Mouse (Mus musculus): ENCODE measurements around the gene Unc79.

Unc79 gene

GRCm38 (mm10) chr12:103129395-103130248, 181.0 kb downstream of the Unc79 start:
- DNase-seq: no peak

GRCm38 (mm10) chr12:103131419-103131818, 182.8 kb downstream of the Unc79 start:
- no peak for DNase-seq

- DNase-seq: peak; percentile 72
Measured at GRCm38 (mm10) chr12:103142550-103143010, 193.9 kb downstream of the Unc79 start.

GRCm38 (mm10) chr12:103143798-103144565, 195.3 kb downstream of the Unc79 start:
- peak; percentile 40 for DNase-seq

- DNase-seq: no peak
Measured at GRCm38 (mm10) chr12:103150247-103150646, 201.6 kb downstream of the Unc79 start.

GRCm38 (mm10) chr12:103154927-103155326, 206.3 kb downstream of the Unc79 start:
- no peak for DNase-seq

- DNase-seq: no peak
Measured at GRCm38 (mm10) chr12:103155406-103155805, 206.7 kb downstream of the Unc79 start.

GRCm38 (mm10) chr12:103157129-103157910, 208.7 kb downstream of the Unc79 start:
- DNase-seq: no peak

GRCm38 (mm10) chr12:103159016-103159415, 210.4 kb downstream of the Unc79 start:
- DNase-seq: no peak

- no peak for DNase-seq
Measured at GRCm38 (mm10) chr12:103160721-103161120, 212.1 kb downstream of the Unc79 start.

GRCm38 (mm10) chr12:103163596-103163995, 214.9 kb downstream of the Unc79 start:
- DNase-seq: no peak

GRCm38 (mm10) chr12:103164101-103165030, 215.7 kb downstream of the Unc79 start:
- DNase-seq: no peak

- no peak for DNase-seq
Measured at GRCm38 (mm10) chr12:103168892-103169291, 220.2 kb downstream of the Unc79 start.

GRCm38 (mm10) chr12:103183057-103183456, 234.4 kb downstream of the Unc79 start:
- no peak for DNase-seq

- DNase-seq: no peak
Measured at GRCm38 (mm10) chr12:103187020-103187419, 238.4 kb downstream of the Unc79 start.

- no peak for DNase-seq
Measured at GRCm38 (mm10) chr12:103188223-103188622, 239.6 kb downstream of the Unc79 start.

GRCm38 (mm10) chr12:103189771-103190170, 241.1 kb downstream of the Unc79 start:
- peak; percentile 36 for DNase-seq

- no peak for DNase-seq
Measured at GRCm38 (mm10) chr12:103192996-103193395, 244.3 kb downstream of the Unc79 start.

GRCm38 (mm10) chr12:103202592-103203544, 254.2 kb downstream of the Unc79 start:
- no peak for DNase-seq

- peak; percentile 62 for DNase-seq
Measured at GRCm38 (mm10) chr12:103205561-103205960, 256.9 kb downstream of the Unc79 start.

GRCm38 (mm10) chr12:103209581-103209980, 260.9 kb downstream of the Unc79 start:
- DNase-seq: no peak
